Mouse (Mus musculus) embryo, embryonic 11 days (tissue): Measurements from ENCODE around the gene Crb1.
A peak's percentile ranks its signal among the peaks of the same experiment; 100 is the strongest.
"Not testable (repeated sequence)": the region's sequence is repeated elsewhere in the genome, so short reads cannot be mapped to it uniquely, and the experiment has no call there.

ENCODE experiments used
- DNase-seq: peaks from one replicate; pipeline ENCODE4 v3.0.0-alpha.2; 2015

Gene Crb1

GRCm38 (mm10) chr1:139376638-139377286 is at the start of gene Crb1:
Gene Crb1 (minus strand): TSS chr1:139377100.
- peak; percentile 53 for DNase-seq

DNA sequence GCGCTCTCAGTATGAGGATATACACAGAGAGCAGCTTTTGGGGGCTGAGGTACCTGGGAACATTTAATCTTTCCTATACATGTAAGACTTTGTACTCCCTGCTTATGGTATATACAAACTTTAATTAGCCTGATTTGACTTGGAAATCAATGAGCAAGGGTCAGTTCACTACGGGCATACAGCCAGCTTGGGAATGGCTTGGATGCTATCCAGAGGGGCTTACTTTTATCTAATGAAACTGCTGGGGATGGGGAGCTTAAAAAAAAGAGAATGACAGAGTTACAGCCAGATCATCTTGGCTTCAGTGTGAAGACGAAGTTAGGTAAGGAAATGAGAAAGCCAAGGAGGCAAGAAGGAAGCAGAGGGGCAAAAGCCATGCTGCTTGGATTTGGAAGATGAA is 48.1 kb upstream of the Crb1 start:
- DNase-seq = no peak

GRCm38 (mm10) chr1:139423931-139424330 is 47.0 kb upstream of the Crb1 start:
- no peak for DNase-seq

DNA sequence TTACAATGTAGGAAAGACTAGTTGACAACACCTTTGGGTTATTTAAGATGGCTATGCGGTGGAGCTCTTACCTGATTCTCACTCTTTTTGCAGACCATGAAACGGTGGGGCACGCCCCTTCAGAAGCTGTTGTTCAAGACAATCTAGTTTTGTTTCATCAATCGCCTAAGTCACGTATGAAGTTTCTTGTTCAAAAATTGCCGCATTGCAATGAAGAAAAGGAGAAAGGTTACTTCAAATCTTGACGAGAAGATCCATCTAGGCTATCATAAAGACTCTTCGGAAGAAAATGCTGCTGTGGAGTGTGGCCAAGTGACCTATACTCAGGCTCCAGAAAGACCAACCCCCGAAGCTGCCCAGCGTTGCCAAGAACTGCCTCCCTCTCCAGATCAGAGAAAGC is 46.0 kb upstream of the Crb1 start:
- DNase-seq = peak; percentile 19

DNA sequence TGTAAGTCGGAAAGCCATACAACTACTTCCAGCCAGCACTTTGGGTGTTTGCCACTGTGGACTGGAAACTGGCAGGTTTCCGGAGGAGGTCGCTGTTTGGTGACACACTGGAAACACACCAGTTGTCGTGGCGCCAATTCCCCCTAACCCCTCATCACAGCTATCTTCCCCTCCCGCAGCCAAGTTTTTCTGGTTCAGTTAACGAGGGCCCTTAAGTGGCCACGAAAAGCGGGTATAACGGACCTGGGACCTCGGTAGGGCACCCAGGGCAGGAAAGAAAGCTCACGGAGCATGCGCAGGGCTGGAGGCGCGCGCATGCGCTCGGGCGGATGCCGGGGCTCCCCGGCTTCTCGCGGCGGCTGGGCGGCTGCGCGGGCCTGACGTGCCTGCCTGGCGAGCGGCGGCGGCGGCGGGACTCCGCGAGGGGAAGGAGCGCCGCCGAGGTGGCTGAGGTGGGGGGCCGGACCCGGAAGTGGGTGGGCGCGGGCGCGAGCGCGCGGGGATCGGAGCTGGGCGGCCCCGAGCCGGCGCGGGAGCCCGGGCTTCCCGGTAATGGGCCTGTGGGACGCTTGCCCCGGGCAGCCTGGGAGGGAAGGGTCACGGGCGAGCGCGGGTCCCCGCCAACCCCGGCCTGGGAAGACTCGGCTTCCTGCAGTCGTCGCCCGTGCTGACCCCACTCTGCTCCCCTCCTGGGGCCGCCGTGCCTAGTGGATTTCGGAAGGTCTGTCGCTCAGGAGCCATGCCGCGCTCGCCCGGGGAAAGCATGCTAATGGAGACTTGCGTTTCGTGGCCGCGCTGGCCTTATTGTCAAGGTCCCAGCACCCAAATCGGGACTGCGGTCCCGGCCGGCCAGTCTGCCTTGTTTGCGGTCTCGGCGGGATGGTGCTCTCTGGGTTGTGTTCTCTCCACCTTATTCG is 45.2 kb upstream of the Crb1 start, which contains the start of gene Zbtb41:
Gene Zbtb41 (plus strand): TSS at position 414 of the 917 bp plus-strand sequence.
- peak; percentile 94 for DNase-seq

GRCm38 (mm10) chr1:139421521-139421874 is 44.6 kb upstream of the Crb1 start:
- no peak for DNase-seq

DNA sequence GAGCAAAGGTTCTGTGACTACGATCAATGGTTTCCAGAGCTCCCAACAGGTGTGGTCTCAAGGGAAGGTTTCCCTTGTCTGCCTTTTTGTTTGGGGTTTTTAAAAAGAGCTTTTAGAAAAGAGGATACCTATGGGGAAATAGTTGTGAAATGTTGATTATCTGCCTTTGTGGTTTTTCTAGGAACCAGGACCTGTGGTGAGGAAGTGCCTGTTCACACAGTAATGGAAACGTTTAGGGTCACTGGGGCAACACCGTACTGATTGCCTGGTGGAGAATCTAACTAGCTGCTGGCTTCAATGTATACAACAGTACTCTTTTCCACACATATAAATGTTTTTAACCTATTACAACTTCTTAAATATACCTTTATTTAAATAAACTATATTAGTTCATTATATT is 36.6 kb upstream of the Crb1 start:
- DNase-seq = no peak

DNA sequence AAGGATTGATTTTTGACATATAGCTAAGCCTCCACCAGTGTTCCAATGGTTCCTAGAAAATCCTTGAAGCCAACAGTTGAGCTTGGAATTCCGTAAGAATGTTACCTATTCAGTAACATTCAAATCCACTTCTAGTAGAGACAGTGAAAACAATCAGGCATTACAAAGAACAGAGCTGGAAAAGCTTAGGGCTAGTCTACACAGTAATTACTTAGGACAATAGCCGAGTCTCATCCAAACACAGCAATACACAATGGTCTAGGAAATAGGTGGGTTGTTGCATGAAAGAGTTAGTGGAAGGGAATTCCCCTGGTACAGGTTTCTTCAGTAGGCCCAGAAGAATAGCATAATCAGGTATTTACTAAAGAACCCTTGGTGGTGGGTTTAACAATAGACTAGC is 35.5 kb upstream of the Crb1 start:
- DNase-seq = not testable (repeated sequence)

DNA sequence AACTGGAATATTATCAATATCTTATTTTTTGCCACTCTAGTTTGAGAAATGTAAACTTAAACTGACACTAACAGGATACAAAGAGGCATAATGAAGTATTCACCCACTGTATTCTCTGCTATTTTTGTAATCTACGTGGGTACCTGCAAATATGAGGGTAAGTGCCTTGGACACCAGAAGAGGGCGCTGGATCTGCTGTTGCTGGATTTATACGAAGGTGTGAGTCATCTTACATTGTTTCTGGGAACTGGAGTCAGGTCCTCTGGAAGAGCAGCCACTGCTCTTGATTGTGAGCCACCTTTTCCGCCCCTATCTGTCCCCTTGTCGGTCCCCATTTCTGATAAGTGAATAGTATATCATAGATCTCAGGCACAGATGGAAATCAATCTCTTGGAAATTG is 30.8 kb upstream of the Crb1 start:
- DNase-seq = no peak

DNA sequence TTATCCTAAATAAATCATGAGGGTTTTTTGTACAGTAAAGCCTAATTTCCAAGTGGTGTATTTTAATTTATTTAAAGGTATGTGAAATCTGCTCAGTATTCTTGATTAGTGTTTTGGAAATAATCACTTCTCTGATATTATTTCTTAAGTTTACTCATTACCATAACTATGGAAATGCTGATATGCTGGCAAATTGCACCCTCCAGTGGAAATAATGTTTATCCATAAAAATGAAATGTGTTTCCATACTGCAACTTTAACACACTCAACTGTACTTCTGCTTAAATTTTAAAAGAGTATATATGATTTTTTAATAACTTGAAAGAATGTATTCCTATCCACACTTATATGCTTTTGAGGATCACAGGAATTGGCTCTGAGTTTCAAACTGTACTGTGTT is 28.9 kb upstream of the Crb1 start:
- no peak for DNase-seq

GRCm38 (mm10) chr1:139396589-139396988 is 19.7 kb upstream of the Crb1 start:
- DNase-seq = no peak

DNA sequence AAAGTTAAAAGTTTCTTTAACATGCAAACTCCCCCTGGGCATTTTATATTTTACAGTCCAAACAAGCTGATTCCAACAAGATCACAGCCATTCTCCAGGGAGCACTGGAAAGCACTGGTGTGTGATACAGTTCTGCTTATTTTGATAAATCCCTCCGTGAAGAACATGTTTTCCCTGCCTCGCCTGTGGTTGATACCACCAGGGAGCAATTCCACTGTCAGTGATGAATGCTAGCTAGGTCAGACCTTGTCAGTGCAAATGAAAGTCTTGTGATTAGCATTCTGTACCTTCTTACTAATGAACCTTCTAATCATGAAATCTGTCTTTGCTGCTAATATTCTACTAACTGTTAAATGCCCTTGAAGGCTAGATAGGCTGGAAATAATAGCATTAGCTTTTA is 14.8 kb upstream of the Crb1 start:
- peak; percentile 14 for DNase-seq

- no peak for DNase-seq
Observed at GRCm38 (mm10) chr1:139379621-139379984, 2.7 kb upstream of the Crb1 start.

DNA sequence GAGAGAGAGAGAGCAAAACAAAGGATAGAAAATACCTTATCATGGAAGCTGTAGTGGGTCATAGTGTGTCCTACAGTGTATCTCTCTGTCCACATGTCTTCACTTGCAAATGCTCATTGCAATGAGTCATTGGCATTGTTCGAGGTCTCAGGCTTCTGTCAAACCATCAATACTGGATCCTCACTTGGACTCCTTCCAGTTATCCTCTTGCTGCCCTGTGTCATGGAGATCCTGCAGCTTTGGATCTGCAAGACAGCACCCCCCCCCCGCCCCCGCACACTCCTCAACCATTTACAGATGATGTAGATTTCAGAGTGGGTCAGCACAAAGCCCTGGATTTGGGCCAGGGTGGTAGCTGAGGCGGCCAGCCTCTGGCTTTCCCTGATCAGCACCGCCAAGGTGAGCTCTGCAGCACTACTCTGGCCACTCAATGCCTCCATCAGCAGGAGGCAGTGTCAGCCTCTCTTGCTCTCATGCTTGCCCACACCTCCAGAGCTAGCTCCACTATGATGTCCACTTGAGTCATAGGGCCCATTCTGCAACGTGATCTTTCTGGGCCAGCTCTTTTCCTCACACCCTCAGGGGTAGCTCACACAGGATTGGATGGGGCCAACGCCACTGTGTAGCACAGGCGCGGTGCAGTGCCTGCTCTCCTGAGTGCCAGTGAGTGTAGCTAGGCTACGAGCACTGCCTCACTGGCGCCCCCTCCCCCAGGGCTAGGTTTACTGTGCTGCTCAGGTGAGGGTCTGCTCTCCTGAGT is 2.1 kb upstream of the Crb1 start:
- DNase-seq = peak; percentile 5

DNA sequence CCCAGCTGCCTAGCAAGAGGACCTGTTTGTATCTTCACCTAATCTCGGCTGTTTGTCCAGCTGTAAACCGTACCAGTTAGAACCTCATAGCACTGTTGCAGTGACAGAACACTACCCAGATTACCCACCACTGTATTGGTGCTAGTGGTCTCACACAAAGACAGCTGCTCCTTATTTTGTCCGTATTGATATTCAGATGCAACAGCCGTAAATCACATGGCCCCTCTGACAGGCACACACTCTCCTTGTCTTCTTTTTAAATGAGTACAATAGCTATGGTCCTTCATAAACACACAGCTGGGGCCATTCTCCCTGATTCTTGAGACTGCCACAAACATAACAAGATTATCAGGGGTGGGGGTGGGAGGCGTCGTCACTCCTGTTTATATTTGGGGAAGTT is 1.0 kb downstream of the Crb1 start:
- DNase-seq = peak; percentile 37

DNA sequence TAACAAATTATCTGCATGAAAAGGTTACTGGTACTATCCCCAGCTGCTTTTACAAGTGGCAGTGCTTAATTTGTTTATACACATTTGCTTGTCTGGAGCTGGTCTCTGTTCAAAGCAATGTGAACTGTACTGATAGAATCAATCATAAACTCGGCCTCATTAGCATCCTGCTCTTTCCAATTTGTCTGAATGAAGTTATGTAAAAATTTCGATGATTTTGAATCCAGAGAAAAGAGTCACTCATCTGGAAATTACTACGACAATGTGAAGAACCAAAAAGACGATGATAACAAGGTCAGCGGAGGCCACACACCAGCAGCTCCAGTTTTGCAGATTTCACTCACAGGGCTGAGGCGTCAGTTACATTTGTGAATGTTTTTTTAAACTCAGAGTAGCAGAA is 5.6 kb downstream of the Crb1 start:
- no peak for DNase-seq

- no peak for DNase-seq
Observed at GRCm38 (mm10) chr1:139348566-139348965, 28.3 kb downstream of the Crb1 start.

GRCm38 (mm10) chr1:139346602-139347371 is 30.1 kb downstream of the Crb1 start:
- DNase-seq = peak; percentile 10

GRCm38 (mm10) chr1:139346030-139346601 is 30.8 kb downstream of the Crb1 start:
- DNase-seq = no peak

GRCm38 (mm10) chr1:139340178-139340859 is 36.6 kb downstream of the Crb1 start:
- peak; percentile 66 for DNase-seq

GRCm38 (mm10) chr1:139336997-139337396 is 39.9 kb downstream of the Crb1 start:
- no peak for DNase-seq

DNA sequence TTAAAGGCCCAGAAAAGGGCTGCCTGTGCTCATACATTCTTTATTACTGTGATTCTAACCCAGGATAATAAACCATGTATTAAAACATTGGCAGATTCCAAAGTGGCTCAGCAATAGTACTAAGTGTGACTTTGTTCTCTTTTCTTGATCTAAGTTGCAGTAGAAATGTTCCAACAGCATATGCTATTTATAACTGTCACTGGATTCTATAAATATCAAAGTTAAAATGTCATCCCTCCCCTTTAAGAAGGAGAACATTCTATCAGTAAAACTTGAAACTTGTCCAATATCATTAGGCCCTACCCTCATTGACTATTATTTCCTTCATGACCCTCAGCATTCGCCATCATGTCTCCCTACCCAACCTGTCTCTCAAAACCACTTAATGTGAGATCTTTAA is 48.1 kb downstream of the Crb1 start:
- no peak for DNase-seq
